Mouse (Mus musculus): ENCODE measurements around the gene Lysmd1. TPM values are rescaled to one million over a fixed set of nuclear protein-coding genes. Genes with fewer than 3 reads are reported as not detected.

The Lysmd1 gene
- polyA plus RNA-seq, 1 experiment: 7.3 TPM

DNA sequence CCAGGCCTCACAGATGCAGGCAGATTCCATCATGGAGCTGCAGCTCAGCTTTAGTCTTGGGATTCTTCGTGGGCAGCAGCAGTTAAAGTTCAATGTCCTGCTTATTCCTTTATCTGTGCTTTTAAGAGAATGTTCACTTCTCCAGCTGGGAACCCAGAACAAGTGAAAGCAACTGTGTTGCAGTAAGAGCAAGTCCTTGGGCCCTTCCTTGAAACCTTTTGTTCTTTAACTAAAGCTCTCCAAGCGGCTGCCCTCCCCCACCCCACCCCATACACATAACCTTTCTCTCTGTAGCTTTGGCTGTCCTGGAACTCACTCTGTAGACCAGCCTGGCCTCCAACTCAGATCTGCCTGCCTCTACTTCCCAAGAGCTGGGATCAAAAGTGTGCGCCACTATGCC, 42.6 kb downstream of the Lysmd1 start:
- H3K4me1 ChIP-seq (ENCODE audit: control insufficient read depth, insufficient read depth, insufficient read length, low read length): 0 out of 2 replicates have a peak, but pooled peaks cover 3% of the 10 kb centered on the region

GRCm38 (mm10) chr3:95177583-95177982, 43.7 kb downstream of the Lysmd1 start:
- Histone ChIP-seq H3K27ac (replicated peaks; ENCODE audit: low read depth, low read length) (no peak overlapping the region), H3K4me3 (ENCODE audit: insufficient read depth, low read depth, low read length) (no peak overlapping the region), H3K4me1 (ENCODE audit: control insufficient read depth, insufficient read depth, insufficient read length, low read length) (0 out of 2 replicates have a peak, but pooled peaks cover 3% of the 10 kb centered on the region)

More for the DNA sequence above, 42.6 kb downstream of the Lysmd1 start:
- Histone ChIP-seq H3K27ac (replicated peaks; ENCODE audit: low read depth, low read length) (no peak overlapping the region), H3K4me3 (ENCODE audit: insufficient read depth, low read depth, low read length) (no peak overlapping the region)

GRCm38 (mm10) chr3:95178948-95179347, 45.1 kb downstream of the Lysmd1 start:
- Histone ChIP-seq H3K4me3 (ENCODE audit: insufficient read depth, low read depth, low read length) (no peak overlapping the region), H3K4me1 (ENCODE audit: control insufficient read depth, insufficient read depth, insufficient read length, low read length) (0 out of 2 replicates have a peak, but pooled peaks cover 2% of the 10 kb centered on the region), H3K27ac (replicated peaks; ENCODE audit: low read depth, low read length) (no peak overlapping the region)

GRCm38 (mm10) chr3:95179890-95180289, 46.0 kb downstream of the Lysmd1 start:
- H3K4me3 ChIP-seq (ENCODE audit: insufficient read depth, low read depth, low read length): no peak overlapping the region
- H3K4me1 ChIP-seq (ENCODE audit: control insufficient read depth, insufficient read depth, insufficient read length, low read length): no peaks in the 10 kb centered on the region
- no peak overlapping the region for H3K27ac ChIP-seq (replicated peaks; ENCODE audit: low read depth, low read length)

- no peak overlapping the region for H3K4me3 ChIP-seq (ENCODE audit: insufficient read depth, low read depth, low read length)
- H3K27ac ChIP-seq (replicated peaks; ENCODE audit: low read depth, low read length): no peak overlapping the region
- H3K4me1 ChIP-seq (ENCODE audit: control insufficient read depth, insufficient read depth, insufficient read length, low read length): no peaks in the 10 kb centered on the region
These were observed 48.0 kb downstream of the Lysmd1 start for GRCm38 (mm10) chr3:95181841-95182240.

- Histone ChIP-seq H3K4me3 (ENCODE audit: insufficient read depth, low read depth, low read length) (no peak overlapping the region), H3K27ac (replicated peaks; ENCODE audit: low read depth, low read length) (no peak overlapping the region), H3K4me1 (ENCODE audit: control insufficient read depth, insufficient read depth, insufficient read length, low read length) (no peaks in the 10 kb centered on the region)
These were observed 51.1 kb downstream of the Lysmd1 start for GRCm38 (mm10) chr3:95184796-95185577.

- Histone ChIP-seq H3K4me1 (ENCODE audit: control insufficient read depth, insufficient read depth, insufficient read length, low read length) (no peaks in the 10 kb centered on the region), H3K4me3 (ENCODE audit: insufficient read depth, low read depth, low read length) (no peak overlapping the region), H3K27ac (replicated peaks; ENCODE audit: low read depth, low read length) (no peak overlapping the region)
These were observed 52.2 kb downstream of the Lysmd1 start for GRCm38 (mm10) chr3:95186100-95186499.

GRCm38 (mm10) chr3:95186888-95187287, 53.0 kb downstream of the Lysmd1 start:
- H3K4me1 ChIP-seq (ENCODE audit: control insufficient read depth, insufficient read depth, insufficient read length, low read length): no peaks in the 10 kb centered on the region
- H3K27ac ChIP-seq (replicated peaks; ENCODE audit: low read depth, low read length): no peak overlapping the region
- H3K4me3 ChIP-seq (ENCODE audit: insufficient read depth, low read depth, low read length): no peak overlapping the region

Other genes with a start within 250 kb of the Lysmd1 start
- gene Psmb4, start 247.1 kb upstream of the Lysmd1 start, polyA plus RNA-seq (2012; ENCODE audit: insufficient read depth, insufficient read length, missing spikeins): 311 and 370 TPM in 2 replicates
- gene Selenbp1, start 201.0 kb upstream of the Lysmd1 start, polyA plus RNA-seq (2012; ENCODE audit: insufficient read depth, insufficient read length, missing spikeins): 51.0 and 61.7 TPM in 2 replicates
- gene Rfx5, start 180.0 kb upstream of the Lysmd1 start, polyA plus RNA-seq (2012; ENCODE audit: insufficient read depth, insufficient read length, missing spikeins): 4.0 and 6.3 TPM in 2 replicates
- 16.6 and 17.7 TPM in 2 replicates for gene Pi4kb, start 159.4 kb upstream of the Lysmd1 start, polyA plus RNA-seq (2012; ENCODE audit: insufficient read depth, insufficient read length, missing spikeins)
- gene Zfp687, start 118.6 kb upstream of the Lysmd1 start, polyA plus RNA-seq (2012; ENCODE audit: insufficient read depth, insufficient read length, missing spikeins): 5.7 and 6.1 TPM in 2 replicates
- 168 and 202 TPM in 2 replicates for gene Psmd4, start 91.5 kb upstream of the Lysmd1 start, polyA plus RNA-seq (2012; ENCODE audit: insufficient read depth, insufficient read length, missing spikeins)
- gene Pip5k1a, start 27.2 kb upstream of the Lysmd1 start, polyA plus RNA-seq (2012; ENCODE audit: insufficient read depth, insufficient read length, missing spikeins): 12.7 and 14.5 TPM in 2 replicates
- 18.8 and 26.2 TPM in 2 replicates for gene Vps72, start 23.1 kb upstream of the Lysmd1 start, polyA plus RNA-seq (2012; ENCODE audit: insufficient read depth, insufficient read length, missing spikeins)
- gene Tmod4, start 9.6 kb upstream of the Lysmd1 start, polyA plus RNA-seq (2012; ENCODE audit: insufficient read depth, insufficient read length, missing spikeins): 7.3 and 12.4 TPM in 2 replicates
- 34.7 and 62.1 TPM in 2 replicates for gene Scnm1, start 77 bp upstream of the Lysmd1 start, polyA plus RNA-seq (2012; ENCODE audit: insufficient read depth, insufficient read length, missing spikeins)
- 2.7 and 2.8 TPM in 2 replicates for gene Tnfaip8l2, start 8.3 kb downstream of the Lysmd1 start, polyA plus RNA-seq (2012; ENCODE audit: insufficient read depth, insufficient read length, missing spikeins)
- gene Sema6c, start 26.4 kb downstream of the Lysmd1 start, polyA plus RNA-seq (2012; ENCODE audit: insufficient read depth, insufficient read length, missing spikeins): 1.5 and 2.6 TPM in 2 replicates
- 11.3 and 12.2 TPM in 2 replicates for gene Gabpb2, start 83.8 kb downstream of the Lysmd1 start, polyA plus RNA-seq (2012; ENCODE audit: insufficient read depth, insufficient read length, missing spikeins)
- gene Cdc42se1, start 94.6 kb downstream of the Lysmd1 start, polyA plus RNA-seq (2012; ENCODE audit: insufficient read depth, insufficient read length, missing spikeins): 23.3 and 29.2 TPM in 2 replicates
- gene Mllt11, start 98.1 kb downstream of the Lysmd1 start, polyA plus RNA-seq (2012; ENCODE audit: insufficient read depth, insufficient read length, missing spikeins): 3.5 and 7.0 TPM in 2 replicates
- not detected in 2 replicates for gene Gm128, start 107.5 kb downstream of the Lysmd1 start, polyA plus RNA-seq (2012; ENCODE audit: insufficient read depth, insufficient read length, missing spikeins)
- not detected in 2 replicates for gene Bnipl, start 117.1 kb downstream of the Lysmd1 start, polyA plus RNA-seq (2012; ENCODE audit: insufficient read depth, insufficient read length, missing spikeins)
- 22.1 and 23.5 TPM in 2 replicates for gene Mindy1, start 147.3 kb downstream of the Lysmd1 start, polyA plus RNA-seq (2012; ENCODE audit: insufficient read depth, insufficient read length, missing spikeins)
- 11.9 and 16.3 TPM in 2 replicates for gene Prune1, start 148.0 kb downstream of the Lysmd1 start, polyA plus RNA-seq (2012; ENCODE audit: insufficient read depth, insufficient read length, missing spikeins)
- gene Anxa9, start 173.1 kb downstream of the Lysmd1 start, polyA plus RNA-seq (2012; ENCODE audit: insufficient read depth, insufficient read length, missing spikeins): 0.63 and 1.5 TPM in 2 replicates
- gene Cers2, start 180.7 kb downstream of the Lysmd1 start, polyA plus RNA-seq (2012; ENCODE audit: insufficient read depth, insufficient read length, missing spikeins): 178 and 185 TPM in 2 replicates
- 6.7 and 7.5 TPM in 2 replicates for gene Setdb1, start 223.1 kb downstream of the Lysmd1 start, polyA plus RNA-seq (2012; ENCODE audit: insufficient read depth, insufficient read length, missing spikeins)

All from brown adipose tissue, adult 24 weeks (tissue).